Mouse (Mus musculus): ENCODE measurements around the gene Pum3. TPM values are rescaled to one million over a fixed set of nuclear protein-coding genes. Genes with fewer than 3 reads are reported as not detected.
A peak's percentile ranks its signal among the peaks of the same experiment; 100 is the strongest.

The Pum3 gene
- polyA plus RNA-seq, 1 experiment from 2014 or later: 45.5 TPM

DNA sequence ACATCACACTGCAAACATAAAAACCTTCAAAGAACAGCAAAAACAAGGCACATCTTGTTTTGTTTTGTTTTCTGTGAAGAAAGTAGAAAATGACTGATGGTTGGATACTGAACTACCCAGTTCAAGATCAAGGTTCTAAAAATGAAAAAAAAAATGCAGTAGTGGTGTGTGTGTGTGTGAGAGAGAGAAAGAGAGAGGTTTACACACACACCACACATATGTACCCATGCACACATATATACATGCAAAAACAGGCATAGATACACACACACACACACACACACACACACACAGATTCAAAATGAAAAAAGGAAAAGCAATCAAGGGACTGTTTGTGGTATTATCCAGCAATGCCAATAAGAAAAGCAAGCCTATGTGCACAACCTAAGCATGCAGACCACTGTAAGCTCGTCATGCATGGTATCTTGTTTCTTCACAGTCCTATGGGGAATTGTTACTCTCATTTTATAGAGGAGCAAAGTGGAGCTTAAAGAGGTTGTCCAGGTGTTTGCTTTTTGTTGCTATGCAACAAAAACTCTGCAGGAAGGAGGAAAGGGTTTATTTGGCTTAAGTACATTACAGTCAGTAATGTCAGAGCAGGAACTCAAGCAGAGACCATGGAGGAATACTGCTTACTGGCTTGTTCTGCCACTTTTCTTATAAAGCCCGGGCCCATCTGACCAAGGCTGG, 49.8 kb downstream of the Pum3 start:
- no peaks in the 10 kb centered on the region for H3K27me3 ChIP-seq (ENCODE audit: control insufficient read depth, insufficient read depth, low read length)
- no peaks in the 10 kb centered on the region for H3K9me3 ChIP-seq (ENCODE audit: control insufficient read depth, low read length)
- WGBS: 54% methylated on average over 2 of the region's 2 CpGs
- no peak for ATAC-seq (ENCODE audit: low FRiP score, low TSS enrichment)
- H3K9ac ChIP-seq (ENCODE audit: low read length): no peak overlapping the region
- H3K4me3 ChIP-seq (ENCODE audit: low read depth, low read length): no peak overlapping the region
- H3K4me2 ChIP-seq (replicated peaks; ENCODE audit: low read depth): no peak overlapping the region
- TF ChIP-seq CTCF (IDR thresholded peaks at IDR 0.05; ENCODE audit: low read depth): no peak
- no peak for TF ChIP-seq EP300 (optimal IDR thresholded peaks at IDR 0.05)
- no peak overlapping the region for H3K27ac ChIP-seq (replicated peaks)
- no peaks in the 10 kb centered on the region for H3K36me3 ChIP-seq (ENCODE audit: control insufficient read depth, insufficient read depth, low read length)
- no peaks in the 10 kb centered on the region for H3K4me1 ChIP-seq (replicated peaks; ENCODE audit: control insufficient read depth, insufficient read depth)
- DNase-seq (ENCODE audit: low spot score): no peak

DNA sequence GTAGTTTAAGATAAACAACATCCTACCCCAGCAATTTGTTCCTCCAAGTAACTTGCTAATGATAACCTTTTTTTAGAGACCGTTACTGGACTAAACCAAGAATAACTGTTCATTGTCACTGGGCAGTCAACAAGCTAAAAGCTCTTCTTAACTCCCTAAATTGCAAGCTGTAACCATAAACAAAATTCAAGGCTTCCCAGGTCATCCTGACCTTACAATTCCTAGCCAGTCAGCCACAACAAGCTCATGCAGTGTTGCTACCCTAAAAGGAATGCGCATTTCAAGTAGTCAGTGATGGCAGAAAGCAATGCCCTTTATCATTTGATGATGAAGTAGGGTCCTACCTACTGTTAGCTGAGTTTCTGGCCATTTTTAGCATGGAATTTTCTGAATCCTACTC, 58.8 kb downstream of the Pum3 start:
- no peaks in the 10 kb centered on the region for H3K4me1 ChIP-seq (replicated peaks; ENCODE audit: control insufficient read depth, insufficient read depth)
- no peak overlapping the region for H3K27ac ChIP-seq (replicated peaks)
- ATAC-seq (ENCODE audit: low FRiP score, low TSS enrichment): no peak
- no peak overlapping the region for H3K4me3 ChIP-seq (ENCODE audit: low read depth, low read length)
- WGBS: 78% methylated on average over 2 of the region's 2 CpGs
- H3K27me3 ChIP-seq (ENCODE audit: control insufficient read depth, insufficient read depth, low read length): no peaks in the 10 kb centered on the region
- TF ChIP-seq EP300 (optimal IDR thresholded peaks at IDR 0.05) (no peak), CTCF (IDR thresholded peaks at IDR 0.05; ENCODE audit: low read depth) (no peak)
- DNase-seq (ENCODE audit: low spot score): no peak
- no peaks in the 10 kb centered on the region for H3K9me3 ChIP-seq (ENCODE audit: control insufficient read depth, low read length)
- H3K9ac ChIP-seq (ENCODE audit: low read length): no peak overlapping the region
- no peaks in the 10 kb centered on the region for H3K36me3 ChIP-seq (ENCODE audit: control insufficient read depth, insufficient read depth, low read length)
- H3K4me2 ChIP-seq (replicated peaks; ENCODE audit: low read depth): no peak overlapping the region

DNA sequence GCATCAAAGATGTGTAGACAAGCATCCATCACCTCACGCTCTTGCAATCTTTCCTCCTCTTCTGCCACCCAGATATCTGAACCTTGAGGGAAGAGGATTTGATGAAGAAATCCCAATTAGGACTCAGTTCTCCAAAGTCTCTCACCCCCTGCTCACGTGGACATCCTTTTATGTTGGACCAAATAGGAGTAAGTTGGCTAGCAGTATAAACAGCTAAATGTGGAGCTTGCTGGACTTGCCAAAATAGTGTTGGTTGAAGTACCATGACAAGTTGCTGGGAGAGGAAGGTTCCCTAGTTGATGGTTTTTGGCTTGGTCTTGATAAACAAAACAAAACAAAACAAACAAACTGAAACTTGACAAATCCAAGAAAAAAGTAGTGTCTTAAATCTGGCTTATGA, 59.5 kb downstream of the Pum3 start:
- H3K4me1 ChIP-seq (replicated peaks; ENCODE audit: control insufficient read depth, insufficient read depth): no peaks in the 10 kb centered on the region
- WGBS: 79% methylated on average over 2 of the region's 2 CpGs
- no peaks in the 10 kb centered on the region for H3K9me3 ChIP-seq (ENCODE audit: control insufficient read depth, low read length)
- no peak for ATAC-seq (ENCODE audit: low FRiP score, low TSS enrichment)
- H3K36me3 ChIP-seq (ENCODE audit: control insufficient read depth, insufficient read depth, low read length): no peaks in the 10 kb centered on the region
- H3K4me2 ChIP-seq (replicated peaks; ENCODE audit: low read depth): no peak overlapping the region
- H3K27me3 ChIP-seq (ENCODE audit: control insufficient read depth, insufficient read depth, low read length): no peaks in the 10 kb centered on the region
- TF ChIP-seq CTCF (IDR thresholded peaks at IDR 0.05; ENCODE audit: low read depth) (no peak), EP300 (optimal IDR thresholded peaks at IDR 0.05) (no peak)
- H3K27ac ChIP-seq (replicated peaks): no peak overlapping the region
- no peak for DNase-seq (ENCODE audit: low spot score)
- no peak overlapping the region for H3K9ac ChIP-seq (ENCODE audit: low read length)
- H3K4me3 ChIP-seq (ENCODE audit: low read depth, low read length): no peak overlapping the region

DNA sequence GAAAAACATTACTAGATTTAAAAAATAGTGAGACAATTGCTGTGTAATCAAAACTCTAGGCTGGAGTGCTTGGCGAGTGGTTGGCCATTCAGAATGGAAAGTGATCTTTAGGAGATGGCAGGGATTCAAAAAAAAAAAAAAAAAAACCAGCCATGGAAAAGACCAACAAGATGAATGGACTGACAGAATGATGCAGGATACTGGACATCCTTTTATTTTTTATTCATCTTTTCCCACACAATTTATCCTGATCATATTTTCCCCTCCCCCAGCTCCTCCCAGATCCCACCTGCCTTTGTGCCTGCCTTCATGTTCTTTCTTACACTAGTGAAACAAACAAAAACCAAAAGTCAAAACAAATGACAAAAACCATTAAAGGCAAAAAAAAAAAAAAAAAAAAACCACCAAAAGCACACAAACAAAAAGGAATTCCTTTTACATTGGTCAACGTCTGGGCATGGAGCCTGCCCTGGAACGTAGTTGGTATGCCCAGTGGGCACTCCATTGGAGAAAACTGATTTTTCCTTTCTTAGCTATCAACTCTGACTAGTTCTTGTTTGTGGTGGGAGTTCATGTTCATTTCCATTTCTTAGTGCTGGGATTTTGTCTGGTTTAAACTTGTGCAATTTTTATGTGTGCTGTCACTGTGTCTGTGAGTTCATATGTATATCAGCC, 60.0 kb downstream of the Pum3 start:
- no peaks in the 10 kb centered on the region for H3K9me3 ChIP-seq (ENCODE audit: control insufficient read depth, low read length)
- H3K9ac ChIP-seq (ENCODE audit: low read length): no peak overlapping the region
- no peak for DNase-seq (ENCODE audit: low spot score)
- H3K4me3 ChIP-seq (ENCODE audit: low read depth, low read length): no peak overlapping the region
- no peaks in the 10 kb centered on the region for H3K4me1 ChIP-seq (replicated peaks; ENCODE audit: control insufficient read depth, insufficient read depth)
- TF ChIP-seq CTCF (IDR thresholded peaks at IDR 0.05; ENCODE audit: low read depth) (no peak), EP300 (optimal IDR thresholded peaks at IDR 0.05) (no peak)
- 58% methylated on average over 3 of the region's 3 CpGs for WGBS
- no peak overlapping the region for H3K4me2 ChIP-seq (replicated peaks; ENCODE audit: low read depth)
- H3K36me3 ChIP-seq (ENCODE audit: control insufficient read depth, insufficient read depth, low read length): no peaks in the 10 kb centered on the region
- H3K27ac ChIP-seq (replicated peaks): no peak overlapping the region
- no peaks in the 10 kb centered on the region for H3K27me3 ChIP-seq (ENCODE audit: control insufficient read depth, insufficient read depth, low read length)
- no peak for ATAC-seq (ENCODE audit: low FRiP score, low TSS enrichment)

DNA sequence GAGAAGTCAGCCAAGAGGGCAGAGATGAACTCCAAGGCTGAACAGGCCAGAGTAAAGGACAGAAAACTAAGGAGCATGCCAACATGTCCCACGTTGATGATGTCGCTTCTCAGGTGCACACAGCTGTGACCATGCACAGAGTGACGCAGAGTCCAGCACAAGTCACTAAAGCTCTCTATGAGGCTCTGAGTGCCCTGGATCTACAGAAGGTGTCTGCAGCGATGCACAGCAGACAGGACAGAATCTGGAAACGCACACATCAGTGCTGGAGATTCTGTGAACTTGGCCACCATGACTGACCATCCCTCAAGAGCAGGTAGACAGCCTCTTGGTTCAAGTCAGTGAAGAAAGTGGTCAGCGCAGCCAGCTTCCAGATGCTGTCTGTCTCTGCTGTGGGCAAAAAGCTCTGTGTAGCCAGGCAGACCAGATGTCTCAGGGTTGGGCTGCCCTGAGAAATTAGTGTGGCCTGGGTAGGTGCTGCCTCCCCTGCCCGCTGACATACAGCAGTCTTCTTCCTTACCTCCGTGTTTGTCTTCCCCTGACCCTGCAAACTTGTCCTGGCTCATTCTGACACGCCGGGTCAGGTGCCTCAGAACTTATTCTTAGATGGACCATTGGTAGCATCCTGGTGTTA, 63.4 kb downstream of the Pum3 start:
- H3K9ac ChIP-seq (ENCODE audit: low read length): no peak overlapping the region
- H3K4me2 ChIP-seq (replicated peaks; ENCODE audit: low read depth): no peak overlapping the region
- H3K4me1 ChIP-seq (replicated peaks; ENCODE audit: control insufficient read depth, insufficient read depth): no peaks in the 10 kb centered on the region
- H3K4me3 ChIP-seq (ENCODE audit: low read depth, low read length): no peak overlapping the region
- H3K27ac ChIP-seq (replicated peaks): no peak overlapping the region
- TF ChIP-seq CTCF (IDR thresholded peaks at IDR 0.05; ENCODE audit: low read depth) (no peak), EP300 (optimal IDR thresholded peaks at IDR 0.05) (no peak)
- 83% methylated on average over 10 of the region's 10 CpGs for WGBS
- no peaks in the 10 kb centered on the region for H3K36me3 ChIP-seq (ENCODE audit: control insufficient read depth, insufficient read depth, low read length)
- ATAC-seq (ENCODE audit: low FRiP score, low TSS enrichment) (no peak), DNase-seq (ENCODE audit: low spot score) (no peak)
- no peaks in the 10 kb centered on the region for H3K9me3 ChIP-seq (ENCODE audit: control insufficient read depth, low read length)
- no peaks in the 10 kb centered on the region for H3K27me3 ChIP-seq (ENCODE audit: control insufficient read depth, insufficient read depth, low read length)

DNA sequence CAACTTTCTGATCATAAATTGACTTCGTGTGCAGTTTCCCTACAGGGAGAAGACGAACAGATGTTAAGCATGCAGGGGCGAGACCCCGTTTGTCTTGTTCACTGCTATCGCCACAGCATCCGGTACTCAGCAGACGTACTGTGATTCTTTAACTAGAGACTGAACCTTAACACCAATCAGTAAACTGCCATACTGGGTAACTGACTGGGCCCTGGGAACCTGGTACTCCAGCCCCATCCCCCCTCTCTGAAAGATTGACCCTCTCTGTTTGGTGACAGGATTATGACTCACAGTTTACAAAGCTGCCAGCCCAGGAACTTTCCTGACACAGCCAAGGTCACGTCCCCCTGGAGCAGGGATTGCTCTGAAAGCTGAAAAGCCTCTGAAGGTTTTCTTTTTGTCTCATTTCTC, 65.1 kb downstream of the Pum3 start:
- Histone ChIP-seq H3K27ac (replicated peaks) (no peak overlapping the region), H3K9me3 (ENCODE audit: control insufficient read depth, low read length) (no peaks in the 10 kb centered on the region), H3K4me3 (ENCODE audit: low read depth, low read length) (peak overlapping the region; percentile 18), H3K4me2 (replicated peaks; ENCODE audit: low read depth) (peak overlapping the region; percentile 51), H3K4me1 (replicated peaks; ENCODE audit: control insufficient read depth, insufficient read depth) (no peaks in the 10 kb centered on the region), H3K36me3 (ENCODE audit: control insufficient read depth, insufficient read depth, low read length) (no peaks in the 10 kb centered on the region), H3K27me3 (ENCODE audit: control insufficient read depth, insufficient read depth, low read length) (no peaks in the 10 kb centered on the region), H3K9ac (ENCODE audit: low read length) (peak overlapping the region; percentile 45; the same call in 1 of the 2 replicates)
- ATAC-seq (ENCODE audit: low FRiP score, low TSS enrichment): peak; percentile 84
- TF ChIP-seq CTCF (IDR thresholded peaks at IDR 0.05; ENCODE audit: low read depth) (no peak), EP300 (optimal IDR thresholded peaks at IDR 0.05) (no peak)
- 4% methylated on average over 8 of the region's 8 CpGs for WGBS
- peak; percentile 65 for DNase-seq (ENCODE audit: low spot score)

All from stomach, postnatal 0 days (tissue).